Mouse (Mus musculus) right cerebral cortex, postnatal 36 days (tissue): Measurements from ENCODE around the gene Bysl.
"Not testable (repeated sequence)": the region's sequence is repeated elsewhere in the genome, so short reads cannot be mapped to it uniquely, and the experiment has no call there.

Source experiments
- DNase-seq, 2 experiments: peaks; one replicate each; pipeline ENCODE4 v3.0.0; 2022; ENCODE audit warnings: low spot score in 2 of 2, mixed read lengths in 1 of 2

Gene Bysl

GRCm38 (mm10) chr17:47610849-47611660 lies at the start of gene Bysl, which contains the start of the genes Med20 and Gm20517:
TSS of gene Bysl (minus strand) at chr17:47611492.
TSS of gene Med20 (plus strand) at chr17:47611582.
TSS of gene Gm20517 (plus strand) at chr17:47611589.
- peak; percentile 95 to 97 for DNase-seq

- DNase-seq = no peak
Measured at GRCm38 (mm10) chr17:47658741-47659243, 47.5 kb upstream of the Bysl start.

GRCm38 (mm10) chr17:47657901-47658300 lies 46.6 kb upstream of the Bysl start:
- no peak for DNase-seq

GRCm38 (mm10) chr17:47655697-47656096 lies 44.4 kb upstream of the Bysl start:
- DNase-seq = no peak

GRCm38 (mm10) chr17:47654346-47654745 lies 43.1 kb upstream of the Bysl start:
- not testable (repeated sequence) for DNase-seq

GRCm38 (mm10) chr17:47651953-47652352 lies 40.7 kb upstream of the Bysl start:
- no peak for DNase-seq

GRCm38 (mm10) chr17:47648966-47649365 lies 37.7 kb upstream of the Bysl start:
- no peak for DNase-seq

GRCm38 (mm10) chr17:47646683-47647082 lies 35.4 kb upstream of the Bysl start:
- peak in 1 of 2 experiments; percentile 13 for DNase-seq

- DNase-seq = no peak
Measured at GRCm38 (mm10) chr17:47642992-47643391, 31.7 kb upstream of the Bysl start.

GRCm38 (mm10) chr17:47633999-47634770 lies 22.9 kb upstream of the Bysl start:
- DNase-seq = no peak

- DNase-seq = no peak
Measured at GRCm38 (mm10) chr17:47632181-47632840, 21.0 kb upstream of the Bysl start.

- no peak for DNase-seq
Measured at GRCm38 (mm10) chr17:47630678-47631065, 19.4 kb upstream of the Bysl start, which contains the start of gene Usp49. TSS of gene Usp49 (plus strand) at chr17:47630690.

- DNase-seq = no peak
Measured at GRCm38 (mm10) chr17:47629717-47630677, 18.7 kb upstream of the Bysl start.

GRCm38 (mm10) chr17:47628851-47629676 lies 17.8 kb upstream of the Bysl start:
- peak; percentile 90 to 91 for DNase-seq

GRCm38 (mm10) chr17:47627791-47628190 lies 16.5 kb upstream of the Bysl start:
- DNase-seq = no peak

GRCm38 (mm10) chr17:47626031-47626430 lies 14.7 kb upstream of the Bysl start:
- no peak for DNase-seq

- DNase-seq = no peak
Measured at GRCm38 (mm10) chr17:47625088-47625487, 13.8 kb upstream of the Bysl start.

- not testable (repeated sequence) for DNase-seq
Measured at GRCm38 (mm10) chr17:47624572-47624971, 13.3 kb upstream of the Bysl start.

- no peak for DNase-seq
Measured at GRCm38 (mm10) chr17:47622912-47623554, 11.7 kb upstream of the Bysl start.
